Mouse (Mus musculus): ENCODE measurements around the gene Mthfsd.
A peak's percentile ranks its signal among the peaks of the same experiment; 100 is the strongest.

DNA sequence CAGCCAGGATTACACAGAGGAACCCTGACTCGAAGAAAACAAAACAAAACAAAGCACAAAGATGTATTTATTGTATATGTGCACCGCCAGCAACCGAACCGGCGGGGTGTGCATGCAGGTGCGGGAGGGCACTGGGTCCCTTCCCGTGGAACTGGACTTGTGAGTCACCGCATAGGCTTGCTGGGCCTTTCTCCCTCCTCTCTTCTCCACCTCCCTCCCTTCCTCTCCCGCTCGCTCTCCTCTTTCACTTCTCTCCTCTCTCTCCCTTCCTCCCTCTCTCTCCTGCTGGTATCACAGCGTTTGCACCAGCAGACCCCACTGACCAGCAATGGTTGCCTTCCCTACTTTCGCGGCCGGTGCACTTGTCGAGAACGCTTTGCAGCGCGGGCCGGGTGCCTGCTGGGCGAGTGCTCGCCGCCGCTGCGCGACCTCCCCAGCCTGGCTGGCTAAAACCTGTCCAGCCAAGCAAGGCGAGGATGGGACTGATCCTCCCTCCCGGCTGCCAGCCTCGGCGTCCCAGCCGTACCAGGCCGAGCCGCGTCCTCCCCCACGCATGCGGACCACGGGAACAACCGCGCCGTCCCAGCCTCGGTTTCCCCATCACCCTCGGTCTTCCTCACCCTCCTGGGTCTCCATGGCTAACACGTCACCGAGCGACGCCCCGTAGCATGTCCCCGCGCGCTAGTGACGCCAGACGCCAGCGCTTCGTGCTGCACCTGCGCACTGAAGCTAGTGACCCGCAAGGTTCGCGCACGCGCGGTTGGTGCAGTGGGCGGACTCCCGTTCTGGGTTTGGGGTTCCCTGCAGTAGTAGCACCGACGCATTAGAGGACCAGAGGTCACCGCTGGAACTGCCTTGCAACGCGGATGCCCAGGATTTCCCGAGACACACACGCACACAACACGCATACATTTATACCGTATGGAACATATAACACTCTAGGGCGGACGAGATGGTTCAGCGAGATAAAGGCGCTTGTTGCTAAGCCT, at the start of gene Mthfsd:
- TF ChIP-seq MYB (IDR thresholded peaks at IDR 0.05; ENCODE audit: low read depth, low read length) (no peak), POLR2AphosphoS2 (IDR thresholded peaks at IDR 0.05; ENCODE audit: low read length) (peak; percentile 99)

Data from MEL (cell line).